Mouse (Mus musculus): ENCODE data around the gene Snd1. TPM values are rescaled to one million over a fixed set of nuclear protein-coding genes. Genes with fewer than 3 reads are reported as not detected.

The Snd1 gene
- polyA plus RNA-seq, 1 experiment: 190 TPM

GRCm38 (mm10) chr6:28488204-28488851, 13.4 kb downstream of the Snd1 start:
- H3K27me3 ChIP-seq (ENCODE audit: control insufficient read depth, insufficient read depth, insufficient read length): no peaks in the 10 kb centered on the region
- no peak for TF ChIP-seq TCF3 (IDR thresholded peaks at IDR 0.05; ENCODE audit: insufficient read length, low read depth)
- TF ChIP-seq CEBPB (IDR thresholded peaks at IDR 0.05; ENCODE audit: insufficient read depth, poor library complexity, severe bottlenecking): no peak
- no peak for TF ChIP-seq MAX (IDR thresholded peaks at IDR 0.05; ENCODE audit: low read depth)
- TF ChIP-seq SRF (IDR thresholded peaks at IDR 0.05; ENCODE audit: control insufficient read depth, insufficient read length, low read depth): no peak
- TF ChIP-seq REST (IDR thresholded peaks at IDR 0.05; ENCODE audit: insufficient read depth, insufficient read length): no peak
- no peak for TF ChIP-seq TCF12 (IDR thresholded peaks at IDR 0.05; ENCODE audit: insufficient read depth, poor library complexity, severe bottlenecking)
- TF ChIP-seq USF1 (IDR thresholded peaks at IDR 0.05; ENCODE audit: low read depth): no peak
- peaks cover 12% of the 10 kb centered on the region for H3K36me3 ChIP-seq (ENCODE audit: control insufficient read depth, insufficient read depth)
- H3K4me3 ChIP-seq: no peak overlapping the region
- no peak overlapping the region for H3ac ChIP-seq (ENCODE audit: control insufficient read depth, insufficient read length)
- peaks cover 99% of the 10 kb centered on the region for H3K79me2 ChIP-seq (ENCODE audit: control insufficient read depth, insufficient read depth)
- no peak overlapping the region for H3K4me2 ChIP-seq (ENCODE audit: low read depth)

GRCm38 (mm10) chr6:28490612-28491011, 15.7 kb downstream of the Snd1 start:
- TF ChIP-seq TCF3 (IDR thresholded peaks at IDR 0.05; ENCODE audit: insufficient read length, low read depth): no peak
- no peak for TF ChIP-seq CEBPB (IDR thresholded peaks at IDR 0.05; ENCODE audit: insufficient read depth, poor library complexity, severe bottlenecking)
- TF ChIP-seq POLR2AphosphoS2 (IDR thresholded peaks at IDR 0.05; ENCODE audit: insufficient read length, low read depth): no peak
- TF ChIP-seq TCF12 (IDR thresholded peaks at IDR 0.05; ENCODE audit: insufficient read depth, poor library complexity, severe bottlenecking): no peak
- no peak for TF ChIP-seq POLR2A (IDR thresholded peaks at IDR 0.05; ENCODE audit: insufficient read length, low read depth)
- TF ChIP-seq SRF (IDR thresholded peaks at IDR 0.05; ENCODE audit: control insufficient read depth, insufficient read length, low read depth): no peak
- no peak for TF ChIP-seq MAX (IDR thresholded peaks at IDR 0.05; ENCODE audit: low read depth)
- TF ChIP-seq E2F4 (IDR thresholded peaks at IDR 0.05; ENCODE audit: insufficient read depth): no peak
- TF ChIP-seq MYOD1 (IDR thresholded peaks at IDR 0.05; ENCODE audit: control insufficient read depth in 1 of 3, insufficient read length in 2 of 3, low read depth in 2 of 3): no peak
- TF ChIP-seq USF1 (IDR thresholded peaks at IDR 0.05; ENCODE audit: low read depth): no peak
- no peak for TF ChIP-seq MYOG (IDR thresholded peaks at IDR 0.05; ENCODE audit: control insufficient read depth in 1 of 3, insufficient read depth in 1 of 3, insufficient read length in 2 of 3, low read depth in 2 of 3)
- no peak for TF ChIP-seq REST (IDR thresholded peaks at IDR 0.05; ENCODE audit: insufficient read depth, insufficient read length)
- Histone ChIP-seq H3K79me2 (ENCODE audit: control insufficient read depth, insufficient read depth) (peaks cover 93% of the 10 kb centered on the region), H3K4me3 (no peak overlapping the region), H3K4me2 (ENCODE audit: low read depth) (no peak overlapping the region), H3K27me3 (ENCODE audit: control insufficient read depth, insufficient read depth, insufficient read length) (no peaks in the 10 kb centered on the region), H3K36me3 (ENCODE audit: control insufficient read depth, insufficient read depth) (peaks cover 12% of the 10 kb centered on the region), H3ac (ENCODE audit: control insufficient read depth, insufficient read length) (no peak overlapping the region)

- Histone ChIP-seq H3K27me3 (ENCODE audit: control insufficient read depth, insufficient read depth, insufficient read length) (no peaks in the 10 kb centered on the region), H3K36me3 (ENCODE audit: control insufficient read depth, insufficient read depth) (peaks cover 12% of the 10 kb centered on the region), H3K4me3 (no peak overlapping the region), H3K4me2 (ENCODE audit: low read depth) (no peak overlapping the region), H3K79me2 (ENCODE audit: control insufficient read depth, insufficient read depth) (peaks cover 92% of the 10 kb centered on the region), H3ac (ENCODE audit: control insufficient read depth, insufficient read length) (no peak overlapping the region)
- TF ChIP-seq POLR2AphosphoS2 (IDR thresholded peaks at IDR 0.05; ENCODE audit: insufficient read length, low read depth): no peak
- no peak for TF ChIP-seq MYOD1 (IDR thresholded peaks at IDR 0.05; ENCODE audit: control insufficient read depth in 1 of 3, insufficient read length in 2 of 3, low read depth in 2 of 3)
- TF ChIP-seq E2F4 (IDR thresholded peaks at IDR 0.05; ENCODE audit: insufficient read depth): no peak
- no peak for TF ChIP-seq MYOG (IDR thresholded peaks at IDR 0.05; ENCODE audit: control insufficient read depth in 1 of 3, insufficient read depth in 1 of 3, insufficient read length in 2 of 3, low read depth in 2 of 3)
- TF ChIP-seq USF1 (IDR thresholded peaks at IDR 0.05; ENCODE audit: low read depth): no peak
- TF ChIP-seq REST (IDR thresholded peaks at IDR 0.05; ENCODE audit: insufficient read depth, insufficient read length): no peak
- no peak for TF ChIP-seq CEBPB (IDR thresholded peaks at IDR 0.05; ENCODE audit: insufficient read depth, poor library complexity, severe bottlenecking)
- TF ChIP-seq MAX (IDR thresholded peaks at IDR 0.05; ENCODE audit: low read depth): no peak
- TF ChIP-seq POLR2A (IDR thresholded peaks at IDR 0.05; ENCODE audit: insufficient read length, low read depth): no peak
- no peak for TF ChIP-seq SRF (IDR thresholded peaks at IDR 0.05; ENCODE audit: control insufficient read depth, insufficient read length, low read depth)
- TF ChIP-seq TCF12 (IDR thresholded peaks at IDR 0.05; ENCODE audit: insufficient read depth, poor library complexity, severe bottlenecking): no peak
- no peak for TF ChIP-seq TCF3 (IDR thresholded peaks at IDR 0.05; ENCODE audit: insufficient read length, low read depth)
Measured at GRCm38 (mm10) chr6:28491198-28491597, 16.3 kb downstream of the Snd1 start.

- Histone ChIP-seq H3ac (ENCODE audit: control insufficient read depth, insufficient read length) (no peak overlapping the region), H3K4me2 (ENCODE audit: low read depth) (peak overlapping the region; percentile 59), H3K4me3 (no peak overlapping the region), H3K79me2 (ENCODE audit: control insufficient read depth, insufficient read depth) (peaks cover 79% of the 10 kb centered on the region), H3K27me3 (ENCODE audit: control insufficient read depth, insufficient read depth, insufficient read length) (no peaks in the 10 kb centered on the region), H3K36me3 (ENCODE audit: control insufficient read depth, insufficient read depth) (peaks cover 15% of the 10 kb centered on the region)
- peak; percentile 65 for TF ChIP-seq TCF12 (IDR thresholded peaks at IDR 0.05; ENCODE audit: insufficient read depth, poor library complexity, severe bottlenecking)
- TF ChIP-seq POLR2A (IDR thresholded peaks at IDR 0.05; ENCODE audit: insufficient read length, low read depth): no peak
- TF ChIP-seq TCF3 (IDR thresholded peaks at IDR 0.05; ENCODE audit: insufficient read length, low read depth): no peak
- TF ChIP-seq MYOG (IDR thresholded peaks at IDR 0.05; ENCODE audit: control insufficient read depth in 1 of 3, insufficient read depth in 1 of 3, insufficient read length in 2 of 3, low read depth in 2 of 3): peak in 2 of 3 experiments; percentile 43 to 69
- peak; percentile 11 to 79 (median 60) for TF ChIP-seq MYOD1 (IDR thresholded peaks at IDR 0.05; ENCODE audit: control insufficient read depth in 1 of 3, insufficient read length in 2 of 3, low read depth in 2 of 3)
Measured at GRCm38 (mm10) chr6:28497837-28498236, 22.9 kb downstream of the Snd1 start.

GRCm38 (mm10) chr6:28502576-28502975, 27.6 kb downstream of the Snd1 start:
- no peak for TF ChIP-seq E2F4 (IDR thresholded peaks at IDR 0.05; ENCODE audit: insufficient read depth)
- no peak for TF ChIP-seq MAX (IDR thresholded peaks at IDR 0.05; ENCODE audit: low read depth)
- TF ChIP-seq USF1 (IDR thresholded peaks at IDR 0.05; ENCODE audit: low read depth): no peak
- TF ChIP-seq POLR2AphosphoS2 (IDR thresholded peaks at IDR 0.05; ENCODE audit: insufficient read length, low read depth): no peak

More at GRCm38 (mm10) chr6:28502576-28502975, 27.6 kb downstream of the Snd1 start:
- Histone ChIP-seq H3K27me3 (ENCODE audit: control insufficient read depth, insufficient read depth, insufficient read length) (no peaks in the 10 kb centered on the region), H3K4me2 (ENCODE audit: low read depth) (no peak overlapping the region), H3K79me2 (ENCODE audit: control insufficient read depth, insufficient read depth) (peaks cover 97% of the 10 kb centered on the region), H3K4me3 (no peak overlapping the region), H3ac (ENCODE audit: control insufficient read depth, insufficient read length) (no peak overlapping the region), H3K36me3 (ENCODE audit: control insufficient read depth, insufficient read depth) (peaks cover 15% of the 10 kb centered on the region)

All from myocyte (in vitro differentiated cells).